Mouse (Mus musculus) midbrain, postnatal 0 days (tissue): ENCODE data around the gene Rgs10. TPM values are rescaled to one million over a fixed set of nuclear protein-coding genes. Genes with fewer than 3 reads are reported as not detected.

ENCODE experiments used
- ATAC-seq: fragments of 200-750 bp; cut with Nextera tagmentation; 2 replicates; pipeline ENCODE4 v1.8.0; 2017; ENCODE audit warnings: moderate number of reproducible peaks, mild to moderate bottlenecking, moderate TSS enrichment, moderate library complexity; ENCODE audit not compliant: low FRiP score
- DNase-seq: peaks from one replicate; pipeline ENCODE4 v3.0.0-alpha.2; 2015; ENCODE audit warnings: low spot score
- H3K27ac ChIP-seq: fragments of 300-500 bp; sonication (generic); 2 replicates; pipeline ENCODE4 v1.5.1; 2014; ENCODE audit warnings: low read depth, mild to moderate bottlenecking, low read length, mixed read lengths
- H3K27me3 ChIP-seq: fragments of 300-500 bp; sonication (generic); 2 replicates; pipeline ENCODE4 v1.6.1; 2014; ENCODE audit warnings: low read length, control low read depth, mixed read lengths; ENCODE audit not compliant: insufficient read depth
- H3K36me3 ChIP-seq: fragments of 300-500 bp; sonication (generic); 2 replicates; pipeline ENCODE4 v1.6.1; 2014; ENCODE audit warnings: low read length, control low read depth, mixed read lengths; ENCODE audit not compliant: insufficient read depth
- H3K4me1 ChIP-seq: fragments of 300-500 bp; sonication (generic); 2 replicates; pipeline ENCODE4 v1.6.1; 2014; ENCODE audit warnings: mild to moderate bottlenecking, control low read depth, antibody characterized with exemption, low read length, mixed read lengths; ENCODE audit not compliant: insufficient read depth
- H3K4me2 ChIP-seq: fragments of 300-500 bp; sonication (generic); 2 replicates; pipeline ENCODE4 v1.6.1; 2014; ENCODE audit warnings: low read depth, mild to moderate bottlenecking, low read length, mixed read lengths; ENCODE audit not compliant: poor library complexity, severe bottlenecking
- H3K4me3 ChIP-seq: fragments of 300-500 bp; sonication (generic); 2 replicates; pipeline ENCODE4 v1.5.1; 2014; ENCODE audit warnings: low read depth, mild to moderate bottlenecking, low read length, moderate library complexity
- H3K9ac ChIP-seq: fragments of 300-500 bp; sonication (generic); replicated peaks from 2 replicates; pipeline ENCODE4 v1.6.1; 2014; ENCODE audit warnings: mild to moderate bottlenecking, low read length, moderate library complexity, mixed read lengths; ENCODE audit not compliant: poor library complexity, severe bottlenecking
- H3K9me3 ChIP-seq: fragments of 300-500 bp; sonication (generic); 2 replicates; pipeline ENCODE4 v1.6.1; 2016; ENCODE audit warnings: low read length, control low read depth
- CTCF ChIP-seq: IDR thresholded peaks from 2 replicates; pipeline ENCODE4 v1.5.1; 2016; ENCODE audit warnings: antibody characterized with exemption, mild to moderate bottlenecking
- WGBS: fragments of 180-500 bp; shearing (Covaris S2); extraction: QIAGEN DNeasy Blood & Tissue Kit; methylation state at CpG from one replicate; pipeline ENCODE4 v1.1.7; 2014; 5-methylcytosine and 5-hydroxymethylcytosine counted together
- polyA plus RNA-seq: library from polyadenylated mRNA; unstranded; fragments of >200 nt; fragmentation: Nextera tagmentation; extraction: Ambion mirVana; gene quantifications from 2 replicates; pipeline ENCODE4 v1.2.1, GENCODE M21; 2015
- total RNA-seq: library from RNA; depleted of rRNA; stranded (reverse); fragments of >200 nt; gene quantifications from 2 replicates; pipeline ENCODE4 v1.2.3, GENCODE M21; 2014

The Rgs10 gene
- total and polyA plus RNA-seq, 2 experiments from 2014 or later = 84.6 to 89.3 TPM

- no peak for TF ChIP-seq CTCF
- ATAC-seq = no peak
- Histone ChIP-seq H3K4me3 (no peak overlapping the region), H3K9me3 (no peaks in the 10 kb centered on the region), H3K27ac (no peak overlapping the region), H3K36me3 (no peaks in the 10 kb centered on the region), H3K4me1 (no peaks in the 10 kb centered on the region), H3K27me3 (no peaks in the 10 kb centered on the region), H3K4me2 (no peak overlapping the region), H3K9ac (no peak overlapping the region)
- WGBS = 93% methylated on average over 11 of the region's 11 CpGs
- DNase-seq = no peak
Observed at GRCm38 (mm10) chr7:128364526-128364925, 54.0 kb downstream of the Rgs10 start.

- Histone ChIP-seq H3K4me3 (no peak overlapping the region), H3K9ac (no peak overlapping the region), H3K4me1 (no peaks in the 10 kb centered on the region), H3K27ac (no peak overlapping the region), H3K27me3 (no peaks in the 10 kb centered on the region), H3K9me3 (no peaks in the 10 kb centered on the region), H3K4me2 (no peak overlapping the region), H3K36me3 (no peaks in the 10 kb centered on the region)
- 74% methylated on average over 10 of the region's 10 CpGs for WGBS
- no peak for TF ChIP-seq CTCF
- ATAC-seq (no peak), DNase-seq (no peak)
Observed at GRCm38 (mm10) chr7:128363806-128364205, 54.8 kb downstream of the Rgs10 start.

- Histone ChIP-seq H3K4me3 (no peak overlapping the region), H3K27ac (no peak overlapping the region), H3K27me3 (no peaks in the 10 kb centered on the region), H3K4me1 (no peaks in the 10 kb centered on the region), H3K36me3 (no peaks in the 10 kb centered on the region), H3K4me2 (no peak overlapping the region), H3K9ac (no peak overlapping the region), H3K9me3 (no peaks in the 10 kb centered on the region)
- ATAC-seq (no peak), DNase-seq (no peak)
- WGBS = 70% methylated on average over 4 of the region's 4 CpGs
- TF ChIP-seq CTCF = no peak
Observed at GRCm38 (mm10) chr7:128362916-128363315, 55.6 kb downstream of the Rgs10 start.

GRCm38 (mm10) chr7:128359741-128360140, 58.8 kb downstream of the Rgs10 start:
- 84% methylated on average over 9 of the region's 9 CpGs for WGBS
- H3K4me1 ChIP-seq = no peaks in the 10 kb centered on the region
- no peak overlapping the region for H3K4me2 ChIP-seq
- no peak overlapping the region for H3K27ac ChIP-seq
- no peak for DNase-seq
- no peak overlapping the region for H3K4me3 ChIP-seq
- TF ChIP-seq CTCF = 0 out of 2 replicates have a peak, but pooled peaks have one; percentile 4
- no peaks in the 10 kb centered on the region for H3K27me3 ChIP-seq
- no peaks in the 10 kb centered on the region for H3K36me3 ChIP-seq
- no peak for ATAC-seq
- H3K9me3 ChIP-seq = no peaks in the 10 kb centered on the region
- no peak overlapping the region for H3K9ac ChIP-seq

- H3K36me3 ChIP-seq = no peaks in the 10 kb centered on the region
- no peak overlapping the region for H3K9ac ChIP-seq
- no peaks in the 10 kb centered on the region for H3K27me3 ChIP-seq
- WGBS = 71% methylated on average over 7 of the region's 7 CpGs
- no peak for ATAC-seq
- H3K4me1 ChIP-seq = no peaks in the 10 kb centered on the region
- H3K4me2 ChIP-seq = no peak overlapping the region
- H3K27ac ChIP-seq = no peak overlapping the region
- no peak overlapping the region for H3K4me3 ChIP-seq
- no peak for DNase-seq
- no peaks in the 10 kb centered on the region for H3K9me3 ChIP-seq
- TF ChIP-seq CTCF = no peak
Observed at GRCm38 (mm10) chr7:128359164-128359563, 59.4 kb downstream of the Rgs10 start.

GRCm38 (mm10) chr7:128358741-128359140, 59.8 kb downstream of the Rgs10 start:
- Histone ChIP-seq H3K27ac (no peak overlapping the region), H3K36me3 (no peaks in the 10 kb centered on the region), H3K9me3 (no peaks in the 10 kb centered on the region), H3K4me2 (no peak overlapping the region), H3K4me3 (no peak overlapping the region), H3K4me1 (no peaks in the 10 kb centered on the region), H3K27me3 (no peaks in the 10 kb centered on the region), H3K9ac (no peak overlapping the region)
- no peak for DNase-seq
- 83% methylated on average over 9 of the region's 9 CpGs for WGBS
- no peak for TF ChIP-seq CTCF
- no peak for ATAC-seq
